Mouse (Mus musculus): ENCODE results near the gene BC048671. TPM values are rescaled to one million over a fixed set of nuclear protein-coding genes. Genes with fewer than 3 reads are reported as not detected.

Gene BC048671
- polyA plus RNA-seq, 1 experiment from 2014 or later = not detected

DNA sequence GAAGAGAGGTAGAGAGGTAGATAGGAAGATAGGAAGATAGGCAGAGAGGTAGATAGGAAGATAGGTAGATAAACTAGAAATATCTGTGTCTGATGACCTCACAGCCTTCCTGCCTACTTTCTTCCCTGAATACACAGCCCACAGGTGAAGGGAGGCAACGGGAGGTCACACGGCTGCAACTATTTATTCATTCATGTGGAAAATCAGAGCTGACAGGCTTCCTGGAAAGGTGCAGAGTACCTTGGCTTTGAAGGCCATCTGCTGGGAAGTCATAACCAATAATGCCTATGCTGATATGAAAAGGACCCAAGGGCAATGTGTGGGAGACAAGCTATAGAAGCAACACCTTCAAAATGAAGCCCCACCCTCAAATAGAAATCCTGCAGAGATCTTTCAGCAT is 41.3 kb downstream of the BC048671 start:
- Histone ChIP-seq H3K4me2 (replicated peaks; ENCODE audit: low read depth, low read length) (no peak overlapping the region), H3K27ac (ENCODE audit: low read depth, low read length) (no peak overlapping the region), H3K4me3 (ENCODE audit: low read length) (no peak overlapping the region), H3K9ac (ENCODE audit: low read depth, low read length) (no peak overlapping the region), H3K36me3 (ENCODE audit: control insufficient read depth, insufficient read depth, low read length) (no peaks in the 10 kb centered on the region), H3K4me1 (ENCODE audit: control insufficient read depth, insufficient read depth, low read length) (peaks cover 3% of the 10 kb centered on the region; the same call in 1 of the 2 replicates), H3K27me3 (ENCODE audit: control insufficient read depth, insufficient read depth, low read length) (no peaks in the 10 kb centered on the region), H3K9me3 (ENCODE audit: control insufficient read depth, low read length) (no peaks in the 10 kb centered on the region)
- 73% methylated on average over 2 of the region's 2 CpGs for WGBS
- ATAC-seq (ENCODE audit: low FRiP score, low TSS enrichment) = no peak

DNA sequence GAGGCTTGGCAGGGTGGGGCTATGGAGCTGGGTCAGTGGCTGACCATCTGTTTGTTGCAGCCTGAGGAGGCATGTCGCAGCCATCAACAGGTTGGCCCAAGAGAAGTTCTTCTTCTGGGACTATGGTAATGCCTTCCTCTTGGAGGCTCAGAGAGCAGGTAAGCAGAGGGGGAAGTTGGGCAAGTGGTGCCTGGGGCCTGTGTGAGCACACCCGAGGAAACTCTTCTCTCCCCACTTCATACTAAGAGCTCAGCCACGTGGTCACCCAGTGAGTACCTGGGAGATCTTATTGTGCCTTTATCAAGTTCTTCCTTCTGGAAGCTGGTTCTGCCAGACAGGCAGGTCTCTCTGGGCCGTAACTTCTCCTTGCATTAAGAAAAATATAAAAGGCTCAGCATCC is 46.2 kb downstream of the BC048671 start:
- Histone ChIP-seq H3K36me3 (ENCODE audit: control insufficient read depth, insufficient read depth, low read length) (no peaks in the 10 kb centered on the region), H3K4me1 (ENCODE audit: control insufficient read depth, insufficient read depth, low read length) (no peaks in the 10 kb centered on the region), H3K9ac (ENCODE audit: low read depth, low read length) (no peak overlapping the region), H3K4me3 (ENCODE audit: low read length) (no peak overlapping the region), H3K9me3 (ENCODE audit: control insufficient read depth, low read length) (no peaks in the 10 kb centered on the region), H3K4me2 (replicated peaks; ENCODE audit: low read depth, low read length) (no peak overlapping the region), H3K27me3 (ENCODE audit: control insufficient read depth, insufficient read depth, low read length) (no peaks in the 10 kb centered on the region), H3K27ac (ENCODE audit: low read depth, low read length) (no peak overlapping the region)
- ATAC-seq (ENCODE audit: low FRiP score, low TSS enrichment) = no peak
- WGBS = 71% methylated on average over 4 of the region's 4 CpGs

DNA sequence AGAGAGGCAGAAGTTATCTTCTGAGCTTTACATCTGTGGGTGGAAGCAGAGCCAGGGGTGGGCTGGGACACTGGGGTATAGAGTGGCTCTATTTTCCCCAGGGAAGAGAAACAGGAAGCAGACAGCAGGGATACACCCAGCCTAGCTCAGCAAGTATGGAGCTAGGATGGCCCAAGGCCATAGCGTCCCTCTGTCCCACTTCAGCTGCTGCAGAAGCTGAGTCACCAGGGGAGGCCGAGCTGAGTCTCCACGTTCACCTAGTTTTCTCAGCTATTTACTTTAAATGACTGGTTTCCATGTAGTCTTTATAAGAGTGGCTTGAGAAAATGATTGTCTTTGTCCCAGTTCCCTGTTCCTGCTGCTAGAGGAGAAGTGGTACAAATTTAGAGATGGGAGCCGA is 47.5 kb downstream of the BC048671 start:
- H3K9me3 ChIP-seq (ENCODE audit: control insufficient read depth, low read length) = no peaks in the 10 kb centered on the region
- WGBS = 76% methylated on average over 4 of the region's 4 CpGs
- no peak overlapping the region for H3K4me2 ChIP-seq (replicated peaks; ENCODE audit: low read depth, low read length)
- H3K27me3 ChIP-seq (ENCODE audit: control insufficient read depth, insufficient read depth, low read length) = no peaks in the 10 kb centered on the region
- no peaks in the 10 kb centered on the region for H3K36me3 ChIP-seq (ENCODE audit: control insufficient read depth, insufficient read depth, low read length)
- no peak overlapping the region for H3K4me3 ChIP-seq (ENCODE audit: low read length)
- H3K27ac ChIP-seq (ENCODE audit: low read depth, low read length) = no peak overlapping the region
- no peak overlapping the region for H3K9ac ChIP-seq (ENCODE audit: low read depth, low read length)
- ATAC-seq (ENCODE audit: low FRiP score, low TSS enrichment) = no peak
- H3K4me1 ChIP-seq (ENCODE audit: control insufficient read depth, insufficient read depth, low read length) = no peaks in the 10 kb centered on the region

DNA sequence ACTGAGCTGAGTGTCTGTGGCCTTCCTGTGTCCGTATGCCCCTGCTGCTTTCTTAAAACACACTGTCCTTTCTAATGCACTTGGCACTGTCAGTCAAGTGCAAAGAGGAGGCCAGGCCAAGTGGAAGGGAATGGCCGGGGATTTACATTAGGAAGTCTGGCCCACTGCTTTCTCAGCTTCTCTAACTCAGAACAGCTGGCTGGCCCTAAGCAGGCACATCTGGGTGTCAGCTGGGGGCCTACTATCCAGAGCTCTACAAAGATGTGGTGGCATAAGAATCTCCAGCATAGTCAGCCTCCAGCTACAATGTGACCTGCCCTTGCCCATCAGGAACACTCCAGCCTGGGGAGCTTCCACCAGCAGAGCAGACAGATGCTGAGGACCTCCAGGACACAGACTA is 49.0 kb downstream of the BC048671 start:
- Histone ChIP-seq H3K9me3 (ENCODE audit: control insufficient read depth, low read length) (no peaks in the 10 kb centered on the region), H3K9ac (ENCODE audit: low read depth, low read length) (no peak overlapping the region), H3K4me3 (ENCODE audit: low read length) (no peak overlapping the region), H3K27me3 (ENCODE audit: control insufficient read depth, insufficient read depth, low read length) (no peaks in the 10 kb centered on the region), H3K27ac (ENCODE audit: low read depth, low read length) (no peak overlapping the region), H3K36me3 (ENCODE audit: control insufficient read depth, insufficient read depth, low read length) (no peaks in the 10 kb centered on the region), H3K4me1 (ENCODE audit: control insufficient read depth, insufficient read depth, low read length) (no peaks in the 10 kb centered on the region), H3K4me2 (replicated peaks; ENCODE audit: low read depth, low read length) (no peak overlapping the region)
- WGBS = 58% methylated on average over 2 of the region's 2 CpGs
- ATAC-seq (ENCODE audit: low FRiP score, low TSS enrichment) = no peak

Other genes with a start within 250 kb of the BC048671 start
- not detected in 2 replicates for gene Vmn1r49, start 222.7 kb upstream of the BC048671 start, polyA plus RNA-seq (2014; fragmentation: Nextera tagmentation; extraction: Ambion mirVana)
- gene Vmn1r50, start 199.8 kb upstream of the BC048671 start, polyA plus RNA-seq (2014; fragmentation: Nextera tagmentation; extraction: Ambion mirVana) = not detected in 2 replicates
- not detected in 2 replicates for gene Vmn1r51, start 178.6 kb upstream of the BC048671 start, polyA plus RNA-seq (2014; fragmentation: Nextera tagmentation; extraction: Ambion mirVana)
- gene Vmn1r52, start 126.4 kb upstream of the BC048671 start, polyA plus RNA-seq (2014; fragmentation: Nextera tagmentation; extraction: Ambion mirVana) = not detected in 2 replicates
- gene V1ra8, start 98.4 kb upstream of the BC048671 start, polyA plus RNA-seq (2014; fragmentation: Nextera tagmentation; extraction: Ambion mirVana) = not detected in 2 replicates
- not detected in 2 replicates for gene Vmn1r53, start 76.8 kb upstream of the BC048671 start, polyA plus RNA-seq (2014; fragmentation: Nextera tagmentation; extraction: Ambion mirVana)
- not detected in 2 replicates for gene Vmn1r54, start 54.9 kb upstream of the BC048671 start, polyA plus RNA-seq (2014; fragmentation: Nextera tagmentation; extraction: Ambion mirVana)
- 4.1 and 4.8 TPM in 2 replicates for gene Chst13, start 24.0 kb downstream of the BC048671 start, polyA plus RNA-seq (2014; fragmentation: Nextera tagmentation; extraction: Ambion mirVana)
- 0.05 TPM in 1 of 2 replicates, not detected in the other for gene Uroc1, start 32.1 kb downstream of the BC048671 start, polyA plus RNA-seq (2014; fragmentation: Nextera tagmentation; extraction: Ambion mirVana)
- 8.6 and 12.9 TPM in 2 replicates for gene Zxdc, start 68.3 kb downstream of the BC048671 start, polyA plus RNA-seq (2014; fragmentation: Nextera tagmentation; extraction: Ambion mirVana)
- 0.53 and 0.91 TPM in 2 replicates for gene Cfap100, start 127.6 kb downstream of the BC048671 start, polyA plus RNA-seq (2014; fragmentation: Nextera tagmentation; extraction: Ambion mirVana)
- 5.3 and 9.3 TPM in 2 replicates for gene Klf15, start 161.4 kb downstream of the BC048671 start, polyA plus RNA-seq (2014; fragmentation: Nextera tagmentation; extraction: Ambion mirVana)
- 1.4 and 2.9 TPM in 2 replicates for gene Aldh1l1, start 185.2 kb downstream of the BC048671 start, polyA plus RNA-seq (2014; fragmentation: Nextera tagmentation; extraction: Ambion mirVana)

All from kidney, embryonic 14.5 days (tissue).